Mouse (Mus musculus) liver, postnatal 0 days (tissue): Measurements from ENCODE around the gene Rab6b.

Experiments used
- CTCF ChIP-seq: sonication (generic); IDR thresholded peaks from 2 replicates; pipeline ENCODE4 v1.5.1; 2016; ENCODE audit warnings: antibody characterized with exemption, low read depth
- EP300 ChIP-seq: IDR thresholded peaks from 2 replicates; pipeline ENCODE4 v1.6.1; 2016; ENCODE audit warnings: antibody characterized with exemption, low read depth, mild to moderate bottlenecking

GRCm38 (mm10) chr9:103139481-103139880 lies 27.9 kb downstream of the Rab6b start:
- TF ChIP-seq CTCF (no peak), EP300 (no peak)
